Mouse (Mus musculus): ENCODE results near the gene Olfr104-ps.

Gene Olfr104-ps

GRCm38 (mm10) chr17:37359282-37359681 lies at the start of gene Olfr104-ps:
Olfr104-ps (plus strand) TSS chr17:37359582.
- in situ Hi-C loops (cut with MboI; ENCODE audit: low pct_unique_long_range_greater_than_20kb in 1 of 2, low sequenced_read_pairs in 2 of 2, unreplicated experiment in 1 of 2) = no loop called here

- in situ Hi-C loops (cut with MboI; ENCODE audit: low pct_unique_long_range_greater_than_20kb in 1 of 2, low sequenced_read_pairs in 2 of 2, unreplicated experiment in 1 of 2) = no loop called here
Observed at GRCm38 (mm10) chr17:37310146-37310699, 49.2 kb upstream of the Olfr104-ps start.

- in situ Hi-C loops (cut with MboI; ENCODE audit: low pct_unique_long_range_greater_than_20kb in 1 of 2, low sequenced_read_pairs in 2 of 2, unreplicated experiment in 1 of 2) = no loop called here
Observed at GRCm38 (mm10) chr17:37316954-37317353, 42.4 kb upstream of the Olfr104-ps start, which contains the start of gene Olfr102. Olfr102 (minus strand) TSS chr17:37317054.

GRCm38 (mm10) chr17:37339598-37339997 lies 19.8 kb upstream of the Olfr104-ps start, which contains the start of gene Olfr103:
Olfr103 (minus strand) TSS chr17:37339698.
- in situ Hi-C loops (cut with MboI; ENCODE audit: low pct_unique_long_range_greater_than_20kb in 1 of 2, low sequenced_read_pairs in 2 of 2, unreplicated experiment in 1 of 2) = no loop called here

GRCm38 (mm10) chr17:37378733-37379132 lies 19.4 kb downstream of the Olfr104-ps start, which contains the start of gene Olfr105-ps:
Olfr105-ps (plus strand) TSS chr17:37379033.
- in situ Hi-C loops (cut with MboI; ENCODE audit: low pct_unique_long_range_greater_than_20kb in 1 of 2, low sequenced_read_pairs in 2 of 2, unreplicated experiment in 1 of 2) = no loop called here

- in situ Hi-C loops (cut with MboI; ENCODE audit: low pct_unique_long_range_greater_than_20kb in 1 of 2, low sequenced_read_pairs in 2 of 2, unreplicated experiment in 1 of 2) = no loop called here
Observed at GRCm38 (mm10) chr17:37390093-37390492, 30.7 kb downstream of the Olfr104-ps start, which contains the start of gene Olfr106-ps. Olfr106-ps (plus strand) TSS chr17:37390393.

GRCm38 (mm10) chr17:37398926-37399325 lies 39.5 kb downstream of the Olfr104-ps start, which contains the start of gene Olfr107:
Olfr107 (plus strand) TSS chr17:37399226.
- in situ Hi-C loops (cut with MboI; ENCODE audit: low pct_unique_long_range_greater_than_20kb in 1 of 2, low sequenced_read_pairs in 2 of 2, unreplicated experiment in 1 of 2) = no loop called here

GRCm38 (mm10) chr17:37413380-37413779 lies 54.0 kb downstream of the Olfr104-ps start:
- in situ Hi-C loops (cut with MboI; ENCODE audit: low pct_unique_long_range_greater_than_20kb in 1 of 2, low sequenced_read_pairs in 2 of 2, unreplicated experiment in 1 of 2) = no loop called here

Data from mouse embryonic stem cell (cell line).